Mouse (Mus musculus): ENCODE results near the gene Sp7. TPM values are rescaled to one million over a fixed set of nuclear protein-coding genes. Genes with fewer than 3 reads are reported as not detected.

Sp7 gene
- total RNA-seq, 2 experiments from 2014 or later, result not detected

Other genes with a start within 250 kb of the Sp7 start
- gene Spryd3, start 230.9 kb downstream of the Sp7 start, total RNA-seq (2015; ENCODE audit: low replicate concordance), result 2.5 and 5.4 TPM in 2 replicates
- gene Spryd3, start 230.9 kb downstream of the Sp7 start, total RNA-seq (2017; ENCODE audit: low replicate concordance), result 2.3 and 16.0 TPM in 2 replicates
- gene Igfbp6, start 222.8 kb downstream of the Sp7 start, total RNA-seq (2015; ENCODE audit: low replicate concordance), result not detected in 2 replicates
- gene Igfbp6, start 222.8 kb downstream of the Sp7 start, total RNA-seq (2017; ENCODE audit: low replicate concordance), result not detected in 2 replicates
- 1.1 and 5.0 TPM in 2 replicates for gene Soat2, start 216.7 kb downstream of the Sp7 start, total RNA-seq (2015; ENCODE audit: low replicate concordance)
- gene Soat2, start 216.7 kb downstream of the Sp7 start, total RNA-seq (2017; ENCODE audit: low replicate concordance), result 1.0 and 1.7 TPM in 2 replicates
- 25.2 and 33.5 TPM in 2 replicates for gene Zfp740, start 163.9 kb downstream of the Sp7 start, total RNA-seq (2015; ENCODE audit: low replicate concordance)
- gene Zfp740, start 163.9 kb downstream of the Sp7 start, total RNA-seq (2017; ENCODE audit: low replicate concordance), result 30.5 and 52.6 TPM in 2 replicates
- 8.3 and 23.9 TPM in 2 replicates for gene Csad, start 162.5 kb downstream of the Sp7 start, total RNA-seq (2015; ENCODE audit: low replicate concordance)
- gene Csad, start 162.5 kb downstream of the Sp7 start, total RNA-seq (2017; ENCODE audit: low replicate concordance), result 6.3 and 27.2 TPM in 2 replicates
- 26.0 and 32.1 TPM in 2 replicates for gene Itgb7, start 135.2 kb downstream of the Sp7 start, total RNA-seq (2015; ENCODE audit: low replicate concordance)
- gene Itgb7, start 135.2 kb downstream of the Sp7 start, total RNA-seq (2017; ENCODE audit: low replicate concordance), result 21.8 and 32.8 TPM in 2 replicates
- gene Rarg, start 109.7 kb downstream of the Sp7 start, total RNA-seq (2015; ENCODE audit: low replicate concordance), result 4.6 and 9.4 TPM in 2 replicates
- 2.6 and 3.6 TPM in 2 replicates for gene Rarg, start 109.7 kb downstream of the Sp7 start, total RNA-seq (2017; ENCODE audit: low replicate concordance)
- not detected in 2 replicates for gene Gm9918, start 96.6 kb downstream of the Sp7 start, total RNA-seq (2015; ENCODE audit: low replicate concordance)
- not detected in 2 replicates for gene Gm9918, start 96.6 kb downstream of the Sp7 start, total RNA-seq (2017; ENCODE audit: low replicate concordance)
- 8.8 and 19.1 TPM in 2 replicates for gene Mfsd5, start 87.7 kb downstream of the Sp7 start, total RNA-seq (2015; ENCODE audit: low replicate concordance)
- 3.1 and 5.1 TPM in 2 replicates for gene Mfsd5, start 87.7 kb downstream of the Sp7 start, total RNA-seq (2017; ENCODE audit: low replicate concordance)
- gene Espl1, start 70.9 kb downstream of the Sp7 start, total RNA-seq (2015; ENCODE audit: low replicate concordance), result 145 and 158 TPM in 2 replicates
- gene Espl1, start 70.9 kb downstream of the Sp7 start, total RNA-seq (2017; ENCODE audit: low replicate concordance), result 127 and 176 TPM in 2 replicates
- gene Pfdn5, start 41.1 kb downstream of the Sp7 start, total RNA-seq (2015; ENCODE audit: low replicate concordance), result 121 and 130 TPM in 2 replicates
- 68.3 and 116 TPM in 2 replicates for gene Pfdn5, start 41.1 kb downstream of the Sp7 start, total RNA-seq (2017; ENCODE audit: low replicate concordance)
- gene Myg1, start 35.5 kb downstream of the Sp7 start, total RNA-seq (2015; ENCODE audit: low replicate concordance), result 27.8 and 39.0 TPM in 2 replicates
- 16.2 and 29.7 TPM in 2 replicates for gene Myg1, start 35.5 kb downstream of the Sp7 start, total RNA-seq (2017; ENCODE audit: low replicate concordance)
- gene Aaas, start 16.4 kb downstream of the Sp7 start, total RNA-seq (2015; ENCODE audit: low replicate concordance), result 41.9 and 51.5 TPM in 2 replicates
- 18.2 and 49.8 TPM in 2 replicates for gene Aaas, start 16.4 kb downstream of the Sp7 start, total RNA-seq (2017; ENCODE audit: low replicate concordance)
- gene Sp1, start 39.0 kb upstream of the Sp7 start, total RNA-seq (2015; ENCODE audit: low replicate concordance), result 80.5 and 94.1 TPM in 2 replicates
- 70.4 and 79.1 TPM in 2 replicates for gene Sp1, start 39.0 kb upstream of the Sp7 start, total RNA-seq (2017; ENCODE audit: low replicate concordance)
- gene Amhr2, start 78.2 kb upstream of the Sp7 start, total RNA-seq (2015; ENCODE audit: low replicate concordance), result not detected in 2 replicates
- gene Amhr2, start 78.2 kb upstream of the Sp7 start, total RNA-seq (2017; ENCODE audit: low replicate concordance), result 3.6 TPM in 1 of 2 replicates, not detected in the other
- gene Prr13, start 91.8 kb upstream of the Sp7 start, total RNA-seq (2015; ENCODE audit: low replicate concordance), result 45.4 and 56.6 TPM in 2 replicates
- 18.6 and 49.4 TPM in 2 replicates for gene Prr13, start 91.8 kb upstream of the Sp7 start, total RNA-seq (2017; ENCODE audit: low replicate concordance)
- gene Pcbp2, start 103.4 kb upstream of the Sp7 start, total RNA-seq (2015; ENCODE audit: low replicate concordance), result 405 and 484 TPM in 2 replicates
- 185 and 238 TPM in 2 replicates for gene Pcbp2, start 103.4 kb upstream of the Sp7 start, total RNA-seq (2017; ENCODE audit: low replicate concordance)
- gene Gm10337, start 136.5 kb upstream of the Sp7 start, total RNA-seq (2015; ENCODE audit: low replicate concordance), result not detected in 2 replicates
- not detected in 2 replicates for gene Gm10337, start 136.5 kb upstream of the Sp7 start, total RNA-seq (2017; ENCODE audit: low replicate concordance)
- 0.72 TPM in 1 of 2 replicates, not detected in the other for gene Map3k12, start 149.9 kb upstream of the Sp7 start, total RNA-seq (2015; ENCODE audit: low replicate concordance)
- gene Map3k12, start 149.9 kb upstream of the Sp7 start, total RNA-seq (2017; ENCODE audit: low replicate concordance), result 2.6 TPM in 1 of 2 replicates, not detected in the other
- gene Tarbp2, start 151.0 kb upstream of the Sp7 start, total RNA-seq (2015; ENCODE audit: low replicate concordance), result 11.5 and 19.7 TPM in 2 replicates
- gene Tarbp2, start 151.0 kb upstream of the Sp7 start, total RNA-seq (2017; ENCODE audit: low replicate concordance), result 11.9 and 20.4 TPM in 2 replicates
- gene Npff, start 157.8 kb upstream of the Sp7 start, total RNA-seq (2015; ENCODE audit: low replicate concordance), result 9.2 and 12.6 TPM in 2 replicates
- gene Npff, start 157.8 kb upstream of the Sp7 start, total RNA-seq (2017; ENCODE audit: low replicate concordance), result 3.3 TPM in 1 of 2 replicates, not detected in the other